Mouse (Mus musculus) layer of hippocampus, adult 8-10 months (tissue): Measurements from ENCODE around the gene Tnfrsf17. TPM values are rescaled to one million over a fixed set of nuclear protein-coding genes. Genes with fewer than 3 reads are reported as not detected.
"Not testable (repeated sequence)": the region's sequence is repeated elsewhere in the genome, so short reads cannot be mapped to it uniquely, and the experiment has no call there.

ENCODE experiments used
- DNase-seq, 2 experiments: peaks; one replicate each; pipeline ENCODE4 v3.0.0; 2022; ENCODE audit warnings: low spot score in 2 of 2
- total RNA-seq, 4 experiments: library from RNA; stranded (reverse); gene quantifications; 2 replicates each; pipeline ENCODE4 v1.2.4; 2022

Tnfrsf17 gene
- total RNA-seq, result under 1 TPM in 3 of 4 experiments, not detected in 1; 0.57 to 0.96 (median 0.68) TPM

- DNase-seq, result no peak
Observed at GRCm38 (mm10) chr16:11313512-11313911, at the start of gene Tnfrsf17. Gene Tnfrsf17, plus strand, starts transcription at chr16:11313812.

GRCm38 (mm10) chr16:11266556-11266955 is 47.1 kb upstream of the Tnfrsf17 start:
- DNase-seq, result no peak

GRCm38 (mm10) chr16:11269808-11270207 is 43.8 kb upstream of the Tnfrsf17 start:
- no peak for DNase-seq

GRCm38 (mm10) chr16:11270642-11271041 is 43.0 kb upstream of the Tnfrsf17 start:
- no peak for DNase-seq

- no peak for DNase-seq
Observed at GRCm38 (mm10) chr16:11271073-11271472, 42.5 kb upstream of the Tnfrsf17 start.

- DNase-seq, result no peak
Observed at GRCm38 (mm10) chr16:11276888-11277287, 36.7 kb upstream of the Tnfrsf17 start.

GRCm38 (mm10) chr16:11278778-11279177 is 34.8 kb upstream of the Tnfrsf17 start:
- no peak for DNase-seq

- DNase-seq, result peak; percentile 13 to 23
Observed at GRCm38 (mm10) chr16:11282655-11283232, 30.9 kb upstream of the Tnfrsf17 start.

GRCm38 (mm10) chr16:11284881-11285280 is 28.7 kb upstream of the Tnfrsf17 start:
- DNase-seq, result no peak

GRCm38 (mm10) chr16:11285949-11286348 is 27.7 kb upstream of the Tnfrsf17 start:
- DNase-seq, result no peak

GRCm38 (mm10) chr16:11288873-11289272 is 24.7 kb upstream of the Tnfrsf17 start:
- DNase-seq, result not testable (repeated sequence)

- not testable (repeated sequence) for DNase-seq
Observed at GRCm38 (mm10) chr16:11295583-11295982, 18.0 kb upstream of the Tnfrsf17 start.

- not testable (repeated sequence) for DNase-seq
Observed at GRCm38 (mm10) chr16:11297700-11298099, 15.9 kb upstream of the Tnfrsf17 start.

- no peak for DNase-seq
Observed at GRCm38 (mm10) chr16:11303741-11304140, 9.9 kb upstream of the Tnfrsf17 start.

GRCm38 (mm10) chr16:11305531-11305930 is 8.1 kb upstream of the Tnfrsf17 start:
- no peak for DNase-seq

GRCm38 (mm10) chr16:11315786-11316320 is 2.2 kb downstream of the Tnfrsf17 start:
- no peak for DNase-seq

- no peak for DNase-seq
Observed at GRCm38 (mm10) chr16:11316748-11317147, 3.1 kb downstream of the Tnfrsf17 start.

- DNase-seq, result no peak
Observed at GRCm38 (mm10) chr16:11317324-11317723, 3.7 kb downstream of the Tnfrsf17 start.

GRCm38 (mm10) chr16:11322409-11323323 is 9.1 kb downstream of the Tnfrsf17 start, which contains the start of gene Snx29:
Gene Snx29, plus strand, starts transcription at chr16:11322908.
- peak; percentile 94 to 96 for DNase-seq

- no peak for DNase-seq
Observed at GRCm38 (mm10) chr16:11323324-11324051, 9.9 kb downstream of the Tnfrsf17 start.

GRCm38 (mm10) chr16:11330081-11330800 is 16.6 kb downstream of the Tnfrsf17 start:
- DNase-seq, result no peak
